Mouse (Mus musculus) heart, adult 2 months (tissue): ENCODE measurements around the gene Kalrn.

Source experiments
- CTCF ChIP-seq: fragments of 200-600 bp; IDR thresholded peaks from 2 replicates; pipeline ENCODE4 v1.8.1; 2022; ENCODE audit warnings: antibody characterized with exemption, mild to moderate bottlenecking, moderate library complexity
- EP300 ChIP-seq: fragments of 200-500 bp; IDR thresholded peaks from 2 replicates; pipeline ENCODE4 v1.6.1; 2011; ENCODE audit warnings: low read depth, low read length, control low read depth; ENCODE audit not compliant: insufficient read depth
- POLR2A ChIP-seq: fragments of 200-500 bp; IDR thresholded peaks from 2 replicates; pipeline ENCODE4 v1.6.1; 2011; ENCODE audit warnings: mild to moderate bottlenecking, low read depth, low read length, control low read depth; ENCODE audit not compliant: insufficient read depth

DNA sequence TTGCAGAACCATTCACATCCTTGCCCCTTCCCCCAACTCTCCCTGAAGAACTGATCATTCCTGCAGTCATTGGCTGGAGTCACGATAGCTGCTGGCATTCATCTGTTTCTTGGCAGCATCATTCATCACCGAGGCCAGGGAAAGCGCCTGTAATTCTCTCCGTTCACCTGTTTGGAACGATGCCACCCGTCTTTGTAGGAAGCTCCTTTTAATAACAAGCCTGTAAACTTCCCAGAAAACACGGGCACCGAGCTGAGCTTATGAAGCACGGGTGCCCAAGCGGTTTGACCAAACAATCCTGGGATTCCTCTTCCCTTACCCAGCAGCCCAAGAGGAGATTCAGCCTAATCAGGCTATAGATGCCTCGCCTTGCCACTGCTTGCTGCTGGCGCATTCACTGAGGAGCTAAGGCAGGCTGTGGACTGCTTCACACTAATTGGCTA, 243.9 kb downstream of the Kalrn start:
- no peak for TF ChIP-seq CTCF
- TF ChIP-seq POLR2A = no peak
- no peak for TF ChIP-seq EP300
